Mouse (Mus musculus): ENCODE results near the gene Chid1.

- no peak for TF ChIP-seq CTCF (IDR thresholded peaks at IDR 0.05; ENCODE audit: insufficient read depth, low read depth, low read length)
- TF ChIP-seq POLR2A (IDR thresholded peaks at IDR 0.05; ENCODE audit: insufficient read depth, low read depth, low read length): no peak
Measured at GRCm38 (mm10) chr7:141578511-141578910, 38.9 kb upstream of the Chid1 start.
